Mouse (Mus musculus) stomach, embryonic 14.5 days (tissue): ENCODE data around the gene Gpsm3. TPM values are rescaled to one million over a fixed set of nuclear protein-coding genes. Genes with fewer than 3 reads are reported as not detected.

Experiments used
- ATAC-seq: fragments of 200-750 bp; cut with Nextera tagmentation; 2 replicates; pipeline ENCODE4 v1.8.0; 2017; ENCODE audit warnings: low read depth, moderate TSS enrichment; ENCODE audit not compliant: insufficient number of reproducible peaks, insufficient read depth, low FRiP score
- H3K27ac ChIP-seq: fragments of 300-500 bp; sonication (generic); 2 replicates; pipeline ENCODE4 v1.5.1; 2014; ENCODE audit warnings: mild to moderate bottlenecking, low read length, moderate library complexity, mixed read lengths
- H3K27me3 ChIP-seq: fragments of 300-500 bp; sonication (generic); 2 replicates; pipeline ENCODE4 v1.6.1; 2014; ENCODE audit warnings: low read length, control low read depth, mixed read lengths; ENCODE audit not compliant: control insufficient read depth, insufficient read depth
- H3K36me3 ChIP-seq: fragments of 300-500 bp; sonication (generic); 2 replicates; pipeline ENCODE4 v1.6.1; 2014; ENCODE audit warnings: mild to moderate bottlenecking, control low read depth, low read length, moderate library complexity, mixed read lengths; ENCODE audit not compliant: control insufficient read depth, insufficient read depth
- H3K4me1 ChIP-seq: fragments of 300-500 bp; sonication (generic); 2 replicates; pipeline ENCODE4 v1.6.1; 2014; ENCODE audit warnings: low read length, control low read depth, mixed read lengths; ENCODE audit not compliant: control insufficient read depth, insufficient read depth
- H3K4me2 ChIP-seq: fragments of 300-500 bp; sonication (generic); replicated peaks from 2 replicates; pipeline ENCODE4 v1.6.1; 2014; ENCODE audit warnings: low read depth, low read length, control low read depth
- H3K4me3 ChIP-seq: fragments of 300-500 bp; sonication (generic); 2 replicates; pipeline ENCODE4 v1.5.1; 2014; ENCODE audit warnings: low read depth, low read length, control low read depth
- H3K9ac ChIP-seq: fragments of 300-500 bp; sonication (generic); replicated peaks from 2 replicates; pipeline ENCODE4 v1.6.1; 2014; ENCODE audit warnings: low read depth, mild to moderate bottlenecking, control low read depth, low read length, moderate library complexity, mixed read lengths
- H3K9me3 ChIP-seq: fragments of 300-500 bp; sonication (generic); 2 replicates; pipeline ENCODE4 v1.6.1; 2016; ENCODE audit warnings: low read depth, low read length, control low read depth; ENCODE audit not compliant: control insufficient read depth
- WGBS: fragments of 180-500 bp; shearing (Covaris S2); extraction: QIAGEN DNeasy Blood & Tissue Kit; methylation state at CpG from one replicate; pipeline ENCODE4 v1.1.7; 2014; 5-methylcytosine and 5-hydroxymethylcytosine counted together
- polyA plus RNA-seq: library from polyadenylated mRNA; unstranded; fragments of >200 nt; fragmentation: Nextera tagmentation; extraction: Ambion mirVana; gene quantifications from 2 replicates; pipeline ENCODE4 v1.2.1, GENCODE M21; 2014

The Gpsm3 gene
- polyA plus RNA-seq, 1 experiment from 2014 or later: 6.1 TPM

DNA sequence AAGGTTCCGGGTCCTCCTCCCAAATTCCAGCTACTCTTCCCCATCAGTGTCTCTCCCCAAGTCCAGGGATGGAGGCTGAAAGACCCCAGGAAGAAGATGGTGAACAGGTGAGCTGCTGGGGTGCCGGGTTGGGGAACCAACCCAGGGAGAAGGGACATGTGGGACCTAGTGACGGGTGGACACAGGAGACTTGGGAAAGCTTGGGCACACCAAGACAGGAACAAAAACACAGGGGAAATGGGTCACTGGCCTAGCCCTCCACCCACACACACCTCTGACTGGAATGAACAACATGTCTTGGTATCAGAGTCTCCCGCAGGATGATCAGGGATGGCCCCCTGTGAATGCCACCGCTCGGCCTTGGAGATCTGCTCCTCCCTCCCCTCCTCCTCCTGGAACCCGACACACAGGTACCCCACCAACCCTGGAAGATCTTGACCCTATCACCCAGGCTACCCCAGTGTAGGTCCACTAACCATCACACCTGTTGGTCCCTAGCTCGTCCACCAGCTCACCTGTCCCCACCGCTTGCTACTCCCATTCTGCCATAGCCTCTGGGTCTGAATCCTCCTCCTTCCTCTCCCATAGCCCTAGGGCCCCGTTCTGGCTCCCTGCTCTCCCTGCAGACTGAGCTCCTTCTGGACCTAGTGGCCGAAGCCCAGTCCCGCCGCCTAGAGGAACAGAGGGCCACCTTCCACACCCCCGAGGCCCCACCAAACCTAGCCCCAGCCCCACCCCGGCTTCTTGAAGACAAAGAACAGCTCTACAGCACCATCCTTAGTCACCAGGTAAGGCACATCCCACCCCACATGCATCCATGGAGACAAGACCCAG, 765 bp downstream of the Gpsm3 start:
- no peak for ATAC-seq
- no peak overlapping the region; the same call in 1 of the 2 replicates for H3K4me3 ChIP-seq

GRCm38 (mm10) chr17:34591029-34591993, 1.7 kb downstream of the Gpsm3 start, which contains the start of gene Pbx2:
Gene Pbx2 (plus strand): TSS chr17:34591266.
- H3K27me3 ChIP-seq: no peaks in the 10 kb centered on the region
- peak within 1 kb of the TSS; percentile 88 for H3K4me2 ChIP-seq
- WGBS: 4% methylated on average over 21 of the region's 21 CpGs
- H3K4me1 ChIP-seq: peaks cover 50% of the 10 kb centered on the region
- H3K27ac ChIP-seq: peak within 1 kb of the TSS; percentile 99
- H3K36me3 ChIP-seq: peaks cover 17% of the 10 kb centered on the region
- peak within 1 kb of the TSS; percentile 95 for H3K9ac ChIP-seq
- H3K9me3 ChIP-seq: no peaks in the 10 kb centered on the region
- peak within 1 kb of the TSS; percentile 87 for H3K4me3 ChIP-seq
- no peak for ATAC-seq

More for the DNA sequence above, 765 bp downstream of the Gpsm3 start:
- Histone ChIP-seq H3K9me3 (no peaks in the 10 kb centered on the region), H3K9ac (no peak overlapping the region), H3K27me3 (no peaks in the 10 kb centered on the region), H3K36me3 (peaks cover 10% of the 10 kb centered on the region), H3K4me1 (peaks cover 54% of the 10 kb centered on the region), H3K4me2 (peak overlapping the region; percentile 88), H3K27ac (peak overlapping the region; percentile 99; the same call in 1 of the 2 replicates)
- WGBS: 67% methylated on average over 15 of the region's 15 CpGs

GRCm38 (mm10) chr17:34591994-34592375, 2.4 kb downstream of the Gpsm3 start:
- Histone ChIP-seq H3K4me2 (peak overlapping the region; percentile 88), H3K27ac (peak overlapping the region; percentile 99), H3K9ac (peak overlapping the region; percentile 95), H3K4me1 (peaks cover 54% of the 10 kb centered on the region), H3K27me3 (no peaks in the 10 kb centered on the region), H3K4me3 (peak overlapping the region; percentile 87), H3K9me3 (no peaks in the 10 kb centered on the region), H3K36me3 (peaks cover 17% of the 10 kb centered on the region)
- peak; percentile 34; the same call in 1 of the 2 replicates for ATAC-seq
- WGBS: under 1% methylated on average over 25 of the region's 35 CpGs

GRCm38 (mm10) chr17:34592581-34593549, 3.3 kb downstream of the Gpsm3 start:
- Histone ChIP-seq H3K9me3 (no peaks in the 10 kb centered on the region), H3K9ac (peak overlapping the region; percentile 95), H3K27ac (peak overlapping the region; percentile 99), H3K36me3 (peaks cover 17% of the 10 kb centered on the region), H3K4me2 (peak overlapping the region; percentile 88), H3K27me3 (no peaks in the 10 kb centered on the region), H3K4me1 (peaks cover 58% of the 10 kb centered on the region), H3K4me3 (peak overlapping the region; percentile 87)
- peak; percentile 5; the same call in 1 of the 2 replicates for ATAC-seq
- WGBS: under 1% methylated on average over 25 of the region's 32 CpGs

- no peak; the same call in 1 of the 2 replicates for ATAC-seq
- peak overlapping the region; percentile 88 for H3K4me2 ChIP-seq
- H3K27ac ChIP-seq: peak overlapping the region; percentile 99; the same call in 1 of the 2 replicates
- peak overlapping the region; percentile 87 for H3K4me3 ChIP-seq
- WGBS: 40% methylated on average over 33 of the region's 34 CpGs
- no peaks in the 10 kb centered on the region for H3K9me3 ChIP-seq
- H3K9ac ChIP-seq: peak overlapping the region; percentile 95
- H3K27me3 ChIP-seq: no peaks in the 10 kb centered on the region
- H3K36me3 ChIP-seq: peaks cover 17% of the 10 kb centered on the region
- H3K4me1 ChIP-seq: peaks cover 54% of the 10 kb centered on the region
These were observed 4.3 kb downstream of the Gpsm3 start for GRCm38 (mm10) chr17:34593752-34594525.

DNA sequence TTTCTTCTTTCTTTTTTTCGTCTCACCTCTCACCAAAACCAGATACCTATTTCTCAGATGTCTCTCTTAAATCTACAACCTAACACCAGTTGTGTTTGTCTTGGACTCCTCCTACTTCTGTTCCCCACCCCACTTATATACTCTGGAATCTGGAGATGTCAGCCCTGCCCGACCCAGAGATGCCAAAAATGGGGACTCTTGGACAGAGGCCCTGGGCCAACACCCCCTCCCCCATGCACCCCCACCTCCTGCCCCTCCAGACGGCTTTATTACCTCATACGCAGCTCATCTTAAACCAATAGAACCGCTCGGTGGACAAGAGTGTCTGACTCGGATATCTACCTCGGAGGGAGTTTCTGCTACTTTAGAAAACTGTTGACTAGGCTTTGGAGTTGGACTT, 6.5 kb downstream of the Gpsm3 start:
- Histone ChIP-seq H3K4me1 (peaks cover 33% of the 10 kb centered on the region), H3K36me3 (peaks cover 22% of the 10 kb centered on the region), H3K27ac (no peak overlapping the region), H3K27me3 (no peaks in the 10 kb centered on the region), H3K9me3 (no peaks in the 10 kb centered on the region), H3K4me3 (no peak overlapping the region), H3K4me2 (no peak overlapping the region), H3K9ac (no peak overlapping the region)
- ATAC-seq: no peak
- 59% methylated on average over 8 of the region's 8 CpGs for WGBS

DNA sequence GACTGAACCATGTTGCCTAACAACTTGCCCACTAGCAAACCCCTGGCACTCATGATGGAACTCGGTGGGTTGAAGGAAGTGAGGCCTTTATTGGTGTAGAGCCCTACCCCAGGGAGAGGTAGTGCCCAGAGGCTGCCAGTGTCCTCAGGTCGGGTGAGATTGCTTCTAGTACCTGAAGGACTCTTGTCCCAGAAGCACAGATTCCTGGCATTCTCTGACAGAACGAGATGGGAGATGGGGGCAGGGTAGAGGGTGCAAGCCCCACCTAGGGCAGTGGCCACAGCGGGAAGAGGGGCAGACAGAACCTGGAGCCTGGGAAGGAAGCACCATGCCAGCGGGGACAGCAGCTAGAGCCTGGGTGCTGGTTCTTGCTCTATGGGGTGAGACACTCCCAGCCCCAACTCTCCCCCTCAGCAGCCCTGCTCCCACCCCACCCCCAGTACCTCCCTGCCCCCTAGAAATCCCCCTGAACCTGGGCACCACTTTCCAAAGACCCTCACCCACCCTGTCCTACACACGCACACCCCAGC, 8.0 kb downstream of the Gpsm3 start, which contains the start of gene Ager:
TSS of gene Ager (plus strand) at position 297 of the 530 bp plus-strand sequence.
- H3K4me1 ChIP-seq: peaks cover 36% of the 10 kb centered on the region; the same call in 1 of the 2 replicates
- H3K36me3 ChIP-seq: peaks cover 26% of the 10 kb centered on the region

More for the DNA sequence above, 8.0 kb downstream of the Gpsm3 start, which contains the start of gene Ager:
- Histone ChIP-seq H3K9me3 (no peaks in the 10 kb centered on the region), H3K27ac (peak within 1 kb of the TSS; percentile 58; the same call in 1 of the 2 replicates), H3K4me3 (no peak within 1 kb of the TSS), H3K9ac (0 out of 2 replicates have a peak within 1 kb of the TSS, but pooled peaks have one; percentile 14), H3K27me3 (no peaks in the 10 kb centered on the region), H3K4me2 (no peak within 1 kb of the TSS)
- WGBS: 17% methylated on average over 6 of the region's 6 CpGs
- ATAC-seq: no peak
